Mouse (Mus musculus) bone marrow, adult 2 months (tissue): ENCODE data around the gene Apol10a. TPM values are rescaled to one million over a fixed set of nuclear protein-coding genes. Genes with fewer than 3 reads are reported as not detected.
A peak's percentile ranks its signal among the peaks of the same experiment; 100 is the strongest.
"Not testable (repeated sequence)": the region's sequence is repeated elsewhere in the genome, so short reads cannot be mapped to it uniquely, and the experiment has no call there.

Source experiments
- H3K27ac ChIP-seq: fragments of 200-500 bp; 2 replicates; pipeline ENCODE4 v1.5.1; 2012; ENCODE audit warnings: low read depth, mild to moderate bottlenecking, control low read depth, inconsistent platforms, low read length; ENCODE audit not compliant: control insufficient read depth, poor library complexity, insufficient read depth
- H3K4me1 ChIP-seq: fragments of 200-500 bp; 2 replicates; pipeline ENCODE4 v1.6.1; 2011; ENCODE audit warnings: low read length; ENCODE audit not compliant: control insufficient read depth, insufficient read depth
- H3K4me3 ChIP-seq: fragments of 200-500 bp; replicated peaks from 2 replicates; pipeline ENCODE3; 2011; ENCODE audit warnings: mild to moderate bottlenecking, low read depth, low read length, control low read depth; ENCODE audit not compliant: control insufficient read depth
- CTCF ChIP-seq: fragments of 200-500 bp; IDR thresholded peaks from 2 replicates; pipeline ENCODE4 v1.5.1; 2011; ENCODE audit warnings: low read length, control low read depth; ENCODE audit not compliant: control insufficient read depth, insufficient read depth
- WGBS: fragments of 180-500 bp; shearing (Covaris S2); methylation state at CpG from one replicate; pipeline ENCODE4 v1.1.7; 2018; 5-methylcytosine and 5-hydroxymethylcytosine counted together
- polyA plus RNA-seq: library from polyadenylated mRNA; stranded (reverse); fragments of >200 nt; gene quantifications from 2 replicates; pipeline ENCODE4 v1.2.4, GENCODE M21; 2011; ENCODE audit warnings: low replicate concordance; ENCODE audit not compliant: missing spikeins, insufficient read depth, insufficient read length

Gene Apol10a
- 2.9 and 3.8 TPM in 2 replicates for polyA plus RNA-seq

GRCm38 (mm10) chr15:77476693-77477092 is at the start of gene Apol10a:
Apol10a (plus strand) TSS chr15:77477047.
- not testable (repeated sequence) for H3K4me1 ChIP-seq, H3K27ac ChIP-seq, H3K4me3 ChIP-seq
- WGBS: 64% methylated on average over 2 of the region's 2 CpGs

- not testable (repeated sequence) for H3K4me1 ChIP-seq, H3K4me3 ChIP-seq, H3K27ac ChIP-seq
- WGBS: 80% methylated on average over 9 of the region's 10 CpGs
Observed at GRCm38 (mm10) chr15:77428690-77429448, 48.0 kb upstream of the Apol10a start.

DNA sequence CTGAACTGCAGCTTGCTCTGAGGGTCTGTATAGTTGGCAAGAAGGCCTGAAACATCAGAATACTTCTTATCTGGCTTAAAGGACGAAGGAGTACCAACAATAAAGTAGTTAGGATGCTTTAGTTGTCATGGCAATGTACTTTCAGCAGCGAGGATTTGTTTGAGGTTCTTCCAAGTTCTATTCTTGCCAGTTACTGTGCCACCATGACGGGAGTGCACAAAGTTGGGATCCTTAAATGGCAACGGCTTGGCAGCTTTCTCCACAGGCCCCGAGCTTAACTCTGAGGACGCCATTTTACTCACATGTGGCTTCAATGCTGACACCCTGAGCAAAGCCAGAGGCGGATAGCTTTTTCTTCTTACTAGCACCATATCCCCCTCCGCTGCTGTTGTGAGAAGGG is 32.1 kb upstream of the Apol10a start:
- not testable (repeated sequence) for H3K4me3 ChIP-seq, H3K4me1 ChIP-seq, H3K27ac ChIP-seq
- WGBS: 80% methylated on average over 8 of the region's 8 CpGs

DNA sequence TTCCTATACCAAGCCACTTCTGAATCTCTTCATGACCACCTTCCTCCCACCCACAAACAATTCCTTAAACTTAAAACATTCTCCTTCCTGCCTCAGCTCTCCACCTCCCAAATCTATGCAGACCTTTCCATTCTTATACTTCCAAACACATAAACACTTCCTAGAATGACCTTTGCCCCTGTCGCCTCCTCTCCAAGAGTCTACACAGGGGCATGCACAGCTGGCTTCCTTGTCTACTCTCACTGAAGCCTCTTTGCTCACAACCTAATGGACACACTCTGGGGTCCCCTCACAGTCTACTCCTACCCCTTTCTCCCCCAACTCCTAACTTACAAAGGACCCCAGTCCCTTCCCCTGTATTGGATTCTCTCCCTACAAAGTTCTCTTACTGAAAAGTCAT is 31.2 kb upstream of the Apol10a start:
- WGBS: 68% methylated on average over 1 of the region's 1 CpGs
- not testable (repeated sequence) for H3K27ac ChIP-seq, H3K4me1 ChIP-seq, H3K4me3 ChIP-seq

GRCm38 (mm10) chr15:77447392-77447791 is 29.5 kb upstream of the Apol10a start, which contains the start of gene Apol7b:
Apol7b (minus strand) TSS chr15:77447492.
- H3K4me1 ChIP-seq, H3K4me3 ChIP-seq, H3K27ac ChIP-seq: not testable (repeated sequence)
- 61% methylated on average over 2 of the region's 2 CpGs for WGBS

DNA sequence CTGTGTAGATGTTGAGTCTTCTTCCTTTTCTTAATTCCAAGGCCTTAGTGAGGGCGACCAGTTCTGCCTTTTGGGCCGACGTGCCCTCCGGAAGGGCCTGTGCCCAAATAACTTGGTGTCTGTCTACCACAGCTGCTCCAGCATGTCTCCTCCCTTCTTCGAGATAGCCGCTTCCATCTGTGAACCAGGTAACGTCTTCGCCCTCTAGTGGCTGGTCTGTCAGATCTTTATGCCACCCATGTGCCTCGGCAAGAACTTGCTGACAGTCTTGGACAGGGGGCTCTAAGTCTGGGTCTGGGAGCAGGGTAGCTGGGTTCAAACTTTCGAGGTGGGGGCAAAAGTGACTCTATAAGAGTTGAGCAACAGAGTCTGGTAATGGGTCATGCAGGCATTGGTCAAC is 26.9 kb upstream of the Apol10a start:
- TF ChIP-seq CTCF: 0 out of 2 replicates have a peak, but pooled peaks have one; percentile 10
- 51% methylated on average over 10 of the region's 10 CpGs for WGBS
- H3K27ac ChIP-seq, H3K4me1 ChIP-seq, H3K4me3 ChIP-seq: not testable (repeated sequence)

GRCm38 (mm10) chr15:77474699-77475390 is 2.0 kb upstream of the Apol10a start:
- not testable (repeated sequence) for H3K4me1 ChIP-seq, H3K27ac ChIP-seq, H3K4me3 ChIP-seq
- WGBS: 59% methylated on average over 7 of the region's 7 CpGs

DNA sequence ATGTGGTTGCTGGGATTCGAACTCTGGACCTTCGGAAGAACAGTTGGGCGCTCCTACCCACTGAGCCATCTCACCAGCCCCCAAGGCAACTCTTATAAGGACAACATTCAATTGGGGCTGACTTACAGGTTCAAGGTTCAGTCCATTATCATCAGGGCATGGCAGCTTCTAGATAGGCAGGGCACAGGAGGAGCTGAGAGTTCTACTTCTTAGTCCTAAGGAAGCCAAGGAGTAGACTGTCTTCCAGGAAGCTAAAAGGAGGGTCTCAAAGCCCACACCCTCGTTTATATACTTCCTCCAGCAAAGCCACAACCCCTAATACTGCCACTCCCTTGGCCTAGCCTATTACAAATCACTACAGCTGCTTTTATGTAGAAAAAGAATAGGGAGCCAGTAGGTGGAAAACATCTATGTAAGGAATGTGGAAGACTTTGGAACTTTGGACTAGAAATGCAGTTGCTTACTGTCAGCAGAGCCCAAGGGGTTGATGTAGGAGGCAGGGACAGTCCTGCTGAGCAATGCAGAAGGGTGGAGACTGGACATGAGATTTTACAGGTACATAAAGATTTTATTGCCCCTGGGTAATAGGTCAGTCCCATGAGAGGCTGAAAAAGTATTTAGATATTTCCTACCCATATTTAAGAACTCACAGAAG is 5.4 kb downstream of the Apol10a start:
- 50% methylated on average over 4 of the region's 4 CpGs for WGBS

DNA sequence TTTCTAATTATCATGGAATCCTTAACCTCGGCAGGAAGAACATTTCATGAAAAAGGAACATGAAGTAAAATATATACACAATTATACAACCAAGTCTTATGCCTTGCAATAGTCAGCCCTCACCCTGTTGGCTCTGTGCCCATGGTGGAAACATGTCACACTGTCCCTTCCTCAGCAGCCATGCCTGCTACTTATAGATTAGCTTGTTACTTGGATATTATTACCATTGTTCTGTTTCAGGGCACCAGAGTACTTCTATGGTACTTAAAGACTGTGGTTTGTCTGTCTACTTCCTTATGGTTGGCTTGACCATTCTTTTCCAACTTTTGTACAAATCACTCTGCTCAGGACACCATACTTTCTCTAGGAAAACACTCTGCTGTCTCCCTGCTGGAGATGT is 16.3 kb downstream of the Apol10a start:
- H3K4me1 ChIP-seq, H3K27ac ChIP-seq, H3K4me3 ChIP-seq: not testable (repeated sequence)
- WGBS: no CpG with 5 or more reads among the region's 1 CpGs

More for the DNA sequence above, 5.4 kb downstream of the Apol10a start:
- TF ChIP-seq CTCF: no peak
- no peak overlapping the region for H3K27ac ChIP-seq
- H3K4me1 ChIP-seq: no peaks in the 10 kb centered on the region
- H3K4me3 ChIP-seq: no peak overlapping the region

DNA sequence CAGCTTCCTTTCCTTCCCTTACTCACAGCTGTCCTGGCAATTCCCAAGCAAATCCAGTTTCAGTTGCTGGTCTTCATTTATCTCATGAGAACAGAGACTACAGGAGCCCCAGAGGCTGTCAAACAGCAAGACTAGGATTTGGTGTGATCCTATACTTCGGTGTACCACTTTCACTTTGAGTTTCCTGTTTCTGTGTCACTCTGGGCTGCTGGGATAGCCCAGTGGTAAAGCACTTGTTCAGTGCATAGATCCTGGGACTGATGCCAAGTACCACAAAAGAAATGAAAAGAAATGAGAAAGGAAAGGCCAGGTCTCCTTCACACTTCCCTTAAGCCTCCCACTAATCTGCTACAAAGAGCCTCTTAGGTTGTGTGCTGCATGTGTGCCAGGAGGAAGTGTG is 17.8 kb downstream of the Apol10a start:
- H3K4me1 ChIP-seq, H3K4me3 ChIP-seq, H3K27ac ChIP-seq: not testable (repeated sequence)
- WGBS: 3% methylated on average over 1 of the region's 1 CpGs

- not testable (repeated sequence) for H3K27ac ChIP-seq
Observed at GRCm38 (mm10) chr15:77507966-77508365, 31.1 kb downstream of the Apol10a start, which contains the start of gene Apol11a. Apol11a (plus strand) TSS chr15:77508271.

GRCm38 (mm10) chr15:77520596-77520995 is 43.7 kb downstream of the Apol10a start:
- H3K27ac ChIP-seq, H3K4me3 ChIP-seq, H3K4me1 ChIP-seq: not testable (repeated sequence)
- WGBS: 56% methylated on average over 4 of the region's 4 CpGs

More at GRCm38 (mm10) chr15:77507966-77508365, 31.1 kb downstream of the Apol10a start, which contains the start of gene Apol11a:
- H3K4me1 ChIP-seq, H3K4me3 ChIP-seq: not testable (repeated sequence)
